Mouse (Mus musculus) T-helper 2 cell (primary cell): ENCODE measurements at regions not wholly inside any gene's neighbourhood (a gene's known extent, or its start where the extent isn't known, plus 50 kb on each side); places are given as distances from the start of the nearest gene placed in this dataset.
"Not testable (repeated sequence)": the region's sequence is repeated elsewhere in the genome, so short reads cannot be mapped to it uniquely, and the experiment has no call there.

Source experiments
- in situ Hi-C: fragments of 300-600 bp; cut with MboI, MseI; formaldehyde crosslinking; loops from one replicate; pipeline ENCODE4 v1.15.1; 2025; ENCODE audit warnings: high pct_unique_total_duplicates

DNA sequence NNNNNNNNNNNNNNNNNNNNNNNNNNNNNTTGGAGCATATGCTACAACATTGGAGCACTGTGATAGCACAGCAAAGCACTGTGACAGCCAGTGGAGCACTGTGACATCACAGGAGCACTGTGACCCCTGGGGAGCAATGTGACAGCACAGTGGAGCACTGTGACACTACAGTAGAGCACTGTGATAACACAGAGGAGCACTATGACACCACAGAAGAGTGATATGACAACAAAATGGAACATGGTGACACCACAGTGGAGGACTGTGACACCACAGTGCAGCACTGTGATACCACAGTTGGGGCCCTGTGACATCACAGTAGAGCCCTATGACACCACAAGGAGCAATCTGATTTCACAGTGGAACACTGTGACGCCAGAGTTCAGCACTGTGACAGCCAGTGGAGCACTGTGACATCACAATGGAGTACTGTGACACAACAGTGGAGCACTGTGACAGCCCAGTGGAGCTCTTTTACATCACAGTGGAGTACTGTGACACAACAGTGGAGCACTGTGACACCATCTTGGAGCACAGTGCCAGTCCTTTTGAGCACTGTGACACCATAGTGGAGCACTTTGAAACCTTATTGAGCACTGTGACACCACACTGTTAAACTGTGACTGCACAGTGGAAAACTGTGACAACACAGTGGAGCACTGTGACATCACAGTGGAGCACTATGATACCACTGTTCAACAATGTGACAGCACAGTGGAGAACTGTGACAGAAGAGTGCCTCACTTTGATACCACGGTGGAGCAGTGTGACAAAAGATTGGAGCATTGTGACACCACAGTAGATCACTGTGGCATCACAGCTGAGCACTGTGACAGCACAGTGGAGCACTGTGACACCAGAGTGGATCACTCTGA, 116.9 kb upstream of the Vmn1r2 start:
- in situ Hi-C loops = loop anchor here (5.0 to 10.0 kb wide), 2 partner anchors 37 to 75 kb away; no protein-coding TSS in a partner anchor

DNA sequence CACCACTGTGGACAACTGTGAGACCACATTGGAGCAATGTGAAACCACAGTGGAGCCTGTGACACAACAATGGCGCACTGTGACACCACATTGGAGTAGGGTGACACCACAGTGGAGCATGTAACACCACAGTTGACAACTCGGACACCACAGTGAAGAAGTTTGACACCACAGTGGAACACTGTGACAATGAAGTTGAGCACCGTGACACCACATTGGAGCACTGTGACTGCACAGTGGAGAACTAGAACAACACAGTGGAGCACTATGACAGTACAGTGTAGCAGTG, 116.3 kb upstream of the Vmn1r2 start:
- in situ Hi-C loops = loop anchor here (5.0 to 10.0 kb wide), 2 partner anchors 37 to 74 kb away; no protein-coding TSS in a partner anchor

DNA sequence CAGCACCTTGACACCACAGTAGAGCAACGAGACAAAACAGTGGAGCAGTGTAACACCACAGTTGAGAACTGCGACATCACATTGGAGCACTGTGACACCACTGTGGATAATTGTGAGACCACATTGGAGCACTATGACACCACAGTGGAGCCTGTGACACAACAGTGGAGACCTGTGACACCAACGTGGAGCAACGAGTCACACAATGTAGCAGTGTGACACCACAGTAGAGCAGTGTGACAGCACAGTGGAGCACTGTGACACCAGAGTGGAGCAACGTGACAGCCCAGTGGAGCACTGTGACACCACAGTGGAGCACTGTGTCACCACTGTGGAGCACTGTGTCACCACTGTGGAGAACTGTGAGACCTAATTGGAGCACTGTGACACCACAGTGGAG, 115.9 kb upstream of the Vmn1r2 start:
- in situ Hi-C loops = loop anchor here (5.0 to 10.0 kb wide), 2 partner anchors 36 to 74 kb away; no protein-coding TSS in a partner anchor

DNA sequence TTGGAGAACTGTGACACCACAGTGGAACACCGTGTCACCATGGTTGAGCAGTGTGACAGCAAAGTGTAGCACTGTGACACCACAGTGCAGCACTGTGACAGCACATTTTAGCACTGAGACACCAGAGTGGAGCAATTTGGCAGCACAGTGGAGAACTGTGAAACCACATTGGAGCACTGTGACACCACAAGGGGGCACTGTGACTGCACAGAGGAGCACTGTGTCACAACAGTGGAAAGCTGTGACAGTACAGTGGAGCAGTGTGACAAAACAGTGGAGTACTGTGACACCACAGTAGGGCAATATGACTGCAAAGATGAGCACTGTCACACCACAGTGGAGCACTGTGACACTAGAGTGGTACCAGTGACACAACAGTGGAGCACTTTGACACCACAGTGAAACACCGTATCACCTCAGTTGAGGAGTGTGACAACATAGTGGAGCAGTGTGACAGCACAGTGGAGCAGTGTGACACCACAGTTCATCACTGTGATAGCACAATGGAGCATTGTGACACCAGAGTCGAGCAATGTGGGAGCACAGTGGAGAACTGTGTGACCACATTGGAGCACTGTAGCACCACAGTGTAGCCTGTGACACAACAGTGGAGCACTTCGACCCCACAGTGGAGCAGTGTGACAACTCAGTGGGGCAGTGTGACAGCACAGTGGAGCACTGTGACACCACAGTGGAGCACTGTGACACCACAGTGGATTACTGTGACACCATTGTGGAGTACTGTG, 114.6 kb upstream of the Vmn1r2 start:
- in situ Hi-C loops = loop anchor here (5.0 to 10.0 kb wide), 2 partner anchors 35 to 72 kb away; no protein-coding TSS in a partner anchor

DNA sequence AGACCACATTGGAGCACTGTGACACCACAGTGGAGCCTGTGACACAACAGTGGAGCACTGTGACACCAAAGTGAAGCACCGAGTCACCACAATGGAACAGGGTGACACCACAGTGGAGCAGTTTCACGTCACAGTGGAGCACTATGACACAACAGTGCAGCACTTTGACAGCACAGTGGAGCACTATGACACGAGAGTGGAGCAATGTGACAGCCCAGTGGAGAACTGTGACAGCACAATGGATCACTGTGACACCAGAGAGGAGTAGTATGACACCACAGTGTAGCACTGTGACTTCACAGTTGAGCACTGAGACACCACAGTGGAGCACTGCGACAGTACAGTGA, 114.1 kb upstream of the Vmn1r2 start:
- in situ Hi-C loops = loop anchor here (5.0 to 10.0 kb wide), 2 partner anchors 34 to 72 kb away; no protein-coding TSS in a partner anchor

DNA sequence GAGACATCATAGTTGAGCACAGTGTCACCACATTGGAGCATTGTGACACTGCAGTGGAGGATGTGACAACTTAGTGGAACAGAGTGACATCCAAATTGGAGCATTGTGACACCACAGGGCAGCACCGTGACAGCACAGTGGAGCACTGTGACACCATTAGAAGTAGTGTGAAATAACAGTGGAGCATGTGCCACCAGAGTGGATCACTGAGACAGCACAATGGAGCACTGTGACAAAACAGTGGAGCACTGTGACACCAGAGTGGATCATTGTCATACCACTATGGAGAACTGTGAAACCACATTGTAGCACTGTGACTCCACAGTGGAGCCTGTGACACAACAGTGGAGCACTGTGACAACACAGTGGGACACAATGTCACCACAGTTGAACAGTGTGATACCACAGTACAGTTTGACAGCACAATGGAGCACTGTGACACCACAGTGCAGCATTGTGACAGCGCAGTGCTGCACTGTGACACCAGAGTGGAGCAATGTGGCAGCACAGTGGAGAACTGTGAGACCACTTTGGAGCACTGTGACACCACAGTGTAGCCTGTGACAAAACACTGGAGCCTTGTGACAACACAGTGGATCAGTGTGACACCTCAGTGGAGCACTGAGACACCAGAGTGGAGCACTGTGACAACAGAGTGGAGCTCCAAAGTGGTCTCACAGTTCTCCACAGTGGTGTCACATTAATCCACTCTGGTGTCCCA, 113.5 kb upstream of the Vmn1r2 start:
- in situ Hi-C loops = loop anchor here (5.0 to 10.0 kb wide), 2 partner anchors 34 to 71 kb away; no protein-coding TSS in a partner anchor

DNA sequence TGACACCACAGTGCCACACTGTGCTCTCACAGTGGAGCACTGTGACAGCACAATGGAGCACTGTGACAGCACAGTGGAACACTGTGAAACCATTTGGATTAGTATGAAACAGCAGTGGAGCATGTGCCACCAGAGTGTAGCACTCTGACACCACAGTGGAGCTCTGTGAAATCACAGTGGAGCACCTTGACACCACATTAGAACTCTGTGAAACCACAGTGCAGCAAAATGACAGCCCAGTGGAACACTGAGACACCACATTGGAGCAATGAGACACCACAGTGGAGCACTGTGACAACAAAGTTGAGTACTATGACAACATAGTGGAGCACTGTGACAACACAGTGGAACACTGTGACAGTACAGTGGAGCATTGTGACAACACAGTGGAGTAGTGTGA, 112.2 kb upstream of the Vmn1r2 start:
- in situ Hi-C loops = loop anchor here (5.0 to 10.0 kb wide), 2 partner anchors 32 to 70 kb away; no protein-coding TSS in a partner anchor

DNA sequence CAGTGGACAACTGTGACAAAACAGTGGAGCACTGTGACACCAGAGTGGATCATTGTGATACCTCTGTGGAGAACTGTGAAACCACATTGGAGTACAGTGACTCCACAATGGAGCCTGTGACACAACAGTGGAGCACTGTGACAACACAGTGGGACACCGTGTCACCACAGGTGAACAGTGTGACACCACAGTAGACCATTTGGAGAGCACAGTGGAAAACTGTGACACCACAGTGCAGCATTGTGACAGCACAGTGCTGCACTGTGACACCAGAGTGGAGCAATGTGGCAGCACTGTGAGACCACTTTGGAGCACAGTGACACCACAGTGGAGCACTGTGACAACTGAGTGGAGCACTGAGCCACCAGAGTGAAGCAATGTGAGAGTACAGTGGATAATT, 111.7 kb upstream of the Vmn1r2 start:
- in situ Hi-C loops = loop anchor here (10.0 kb wide), 1 partner anchor 69 kb away; no protein-coding TSS in a partner anchor

DNA sequence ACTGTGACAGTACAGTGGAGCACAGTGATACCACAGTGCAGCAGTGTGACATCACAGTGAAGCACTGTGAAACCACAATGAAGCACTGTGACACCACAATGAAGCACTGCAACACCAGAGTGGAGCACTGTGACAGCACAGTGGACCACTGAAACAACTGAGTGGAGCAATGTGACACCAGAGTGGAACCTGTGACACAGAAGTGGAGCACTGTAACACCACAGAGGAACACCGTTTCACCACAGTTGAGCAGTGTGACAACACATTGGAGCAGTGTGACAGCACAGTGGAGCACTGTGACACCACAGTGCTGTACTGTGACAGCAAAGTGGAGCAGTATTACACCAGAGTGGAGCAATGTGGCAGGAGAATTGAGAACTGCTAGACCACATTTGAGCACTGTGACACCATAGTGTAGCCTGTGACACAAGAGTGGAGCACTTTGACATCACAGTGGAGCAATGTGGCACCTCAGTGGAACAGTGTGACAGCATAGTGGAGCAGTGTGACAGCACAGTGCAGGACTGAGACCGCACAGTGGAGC, 107.5 kb upstream of the Vmn1r2 start:
- in situ Hi-C loops = loop anchor here (10.0 kb wide), 1 partner anchor 65 kb away; no protein-coding TSS in a partner anchor

DNA sequence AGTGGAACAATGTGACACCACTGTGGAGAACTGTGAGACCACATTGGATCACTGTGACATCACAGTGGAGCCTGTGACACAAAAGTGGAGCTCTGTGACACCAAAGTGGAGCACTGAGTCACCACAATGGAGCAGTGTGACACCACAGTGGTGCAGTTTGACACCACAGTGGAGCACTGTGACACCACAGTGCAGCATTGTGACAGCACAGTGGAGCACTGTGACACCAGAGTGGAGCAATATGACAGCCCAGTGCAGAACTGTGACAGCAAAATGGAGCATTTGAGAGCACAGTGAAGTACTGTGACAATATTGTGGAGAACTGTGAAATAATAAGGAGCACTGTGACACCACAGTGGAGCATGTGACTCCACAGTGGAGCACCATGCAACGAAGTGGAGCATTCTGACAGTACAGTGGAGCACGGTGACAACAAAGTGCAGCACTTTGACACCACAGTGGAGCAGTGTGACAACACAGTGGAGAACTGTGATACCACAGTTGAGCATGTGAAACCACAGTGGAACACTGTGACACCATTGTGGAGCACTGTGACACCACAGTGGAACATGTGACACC, 105.0 kb upstream of the Vmn1r2 start:
- in situ Hi-C loops = no loop called here

DNA sequence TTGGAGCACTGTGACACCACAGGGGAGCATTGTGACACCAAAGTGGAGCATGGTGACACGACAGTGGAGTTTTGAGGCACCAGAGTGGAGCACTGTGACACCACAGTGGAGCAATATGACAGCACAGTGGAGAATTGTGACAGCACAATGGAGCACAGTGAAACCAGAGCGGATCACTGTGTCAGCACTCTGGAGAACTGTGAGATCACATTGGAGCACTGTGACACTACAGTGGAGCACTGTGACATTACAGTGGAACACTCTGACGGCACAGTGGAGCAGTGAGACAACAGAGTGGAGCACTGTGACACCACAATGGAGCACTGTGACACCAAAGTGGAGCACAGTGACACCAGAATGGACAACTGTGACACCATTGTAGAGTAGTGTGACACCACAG, 103.2 kb upstream of the Vmn1r2 start:
- in situ Hi-C loops = no loop called here

DNA sequence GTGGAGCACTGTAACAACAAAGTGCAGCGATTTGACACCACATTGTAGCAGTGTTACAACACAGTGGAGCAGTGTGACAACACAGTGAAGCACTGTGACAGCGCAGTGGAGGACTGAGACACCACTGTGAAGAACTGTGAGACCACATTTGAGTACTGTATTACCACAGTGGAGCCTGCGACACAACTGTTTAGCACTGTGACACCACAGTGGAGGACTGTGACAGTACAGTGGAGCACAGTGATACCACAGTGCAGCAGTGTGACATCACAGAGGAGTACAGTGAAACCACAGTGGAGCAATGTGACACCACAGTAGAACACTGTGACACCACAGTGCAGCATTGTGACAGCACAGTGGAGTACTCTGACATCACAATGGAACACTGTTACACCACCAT, 102.5 kb upstream of the Vmn1r2 start:
- in situ Hi-C loops = no loop called here

DNA sequence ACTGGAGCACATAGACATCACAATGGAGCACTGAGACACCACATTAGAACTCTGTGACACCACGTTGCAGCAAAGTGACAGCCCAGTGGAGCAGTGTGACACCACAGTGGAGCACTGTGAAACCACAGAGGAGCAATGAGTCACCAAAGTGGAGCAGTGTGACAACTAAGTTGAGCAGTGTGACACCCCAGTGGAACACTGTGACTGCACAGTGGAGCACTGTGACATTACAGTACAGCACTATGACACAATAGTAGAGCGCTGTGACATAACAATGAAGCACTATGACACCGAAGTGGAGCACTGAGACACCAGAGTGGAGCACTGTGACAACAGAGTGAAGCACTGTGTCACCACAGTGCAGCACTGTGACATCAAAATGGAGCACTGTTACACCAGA, 101.8 kb upstream of the Vmn1r2 start:
- in situ Hi-C loops = not testable (repeated sequence)

DNA sequence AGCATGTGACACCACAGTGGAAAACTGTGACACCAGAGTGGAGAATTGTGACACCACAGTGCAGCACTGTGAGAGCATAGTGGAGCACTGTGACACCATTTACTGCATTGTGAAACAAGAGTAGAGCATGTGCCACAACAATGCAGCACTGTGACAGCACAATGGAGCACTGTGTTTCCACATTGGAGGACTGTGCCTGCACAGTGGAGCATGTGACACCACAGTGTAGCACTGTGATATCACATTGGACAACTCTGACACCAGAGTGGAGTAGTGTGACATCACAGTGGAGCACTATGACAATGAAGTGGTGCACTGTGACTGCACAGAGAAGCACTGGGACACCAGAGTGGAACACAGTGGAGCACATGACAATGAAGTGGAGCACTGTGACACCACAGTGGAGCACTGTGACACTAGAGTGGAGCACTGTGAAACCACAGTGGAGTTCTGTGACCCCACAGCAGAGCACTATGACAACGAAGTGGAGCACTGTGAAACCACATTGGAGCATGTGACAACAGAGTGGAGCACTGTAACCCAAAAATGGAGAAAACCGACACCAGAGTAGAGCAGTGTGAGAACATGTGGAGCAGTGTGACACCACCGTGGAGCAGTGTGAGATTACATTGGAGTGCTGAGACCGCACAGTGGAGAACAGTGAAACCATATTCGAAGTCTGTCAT, 100.9 kb upstream of the Vmn1r2 start:
- in situ Hi-C loops = no loop called here

DNA sequence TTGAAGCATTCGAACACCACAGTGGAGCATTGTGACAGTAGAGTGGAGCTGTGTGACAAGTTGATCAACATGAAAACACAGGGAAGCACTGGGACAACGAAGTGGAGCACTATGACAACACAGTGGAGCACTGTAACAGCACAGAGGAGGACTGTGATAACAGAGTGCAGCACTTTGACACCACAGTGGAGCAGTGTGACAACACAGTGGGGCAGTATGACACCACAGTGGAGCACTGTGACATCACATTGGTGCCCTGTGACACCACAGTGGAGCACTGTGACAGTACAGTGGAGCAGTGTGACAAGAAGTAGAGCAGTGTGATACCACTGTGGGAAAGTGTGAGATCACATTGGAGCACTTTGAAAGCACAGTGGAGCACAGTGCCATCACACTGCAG, 99.9 kb upstream of the Vmn1r2 start:
- in situ Hi-C loops = no loop called here

DNA sequence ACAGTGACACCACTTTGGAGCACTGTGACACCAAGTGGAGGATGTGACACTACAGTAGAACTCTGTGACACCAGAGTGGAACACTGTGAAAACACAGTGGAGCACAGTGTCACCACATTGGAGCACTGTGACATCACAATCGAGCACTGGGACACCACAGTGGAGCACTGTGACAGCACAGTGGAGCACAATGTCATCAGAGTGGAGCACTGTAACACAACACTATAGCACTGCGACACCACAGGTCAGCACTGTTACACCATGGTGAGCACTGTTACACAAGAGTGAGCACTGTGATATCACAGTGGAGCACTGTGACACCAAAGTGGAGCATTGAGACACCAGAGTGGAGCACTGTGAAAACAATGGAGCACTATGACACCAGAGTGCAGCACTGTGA, 99.5 kb upstream of the Vmn1r2 start:
- in situ Hi-C loops = no loop called here

DNA sequence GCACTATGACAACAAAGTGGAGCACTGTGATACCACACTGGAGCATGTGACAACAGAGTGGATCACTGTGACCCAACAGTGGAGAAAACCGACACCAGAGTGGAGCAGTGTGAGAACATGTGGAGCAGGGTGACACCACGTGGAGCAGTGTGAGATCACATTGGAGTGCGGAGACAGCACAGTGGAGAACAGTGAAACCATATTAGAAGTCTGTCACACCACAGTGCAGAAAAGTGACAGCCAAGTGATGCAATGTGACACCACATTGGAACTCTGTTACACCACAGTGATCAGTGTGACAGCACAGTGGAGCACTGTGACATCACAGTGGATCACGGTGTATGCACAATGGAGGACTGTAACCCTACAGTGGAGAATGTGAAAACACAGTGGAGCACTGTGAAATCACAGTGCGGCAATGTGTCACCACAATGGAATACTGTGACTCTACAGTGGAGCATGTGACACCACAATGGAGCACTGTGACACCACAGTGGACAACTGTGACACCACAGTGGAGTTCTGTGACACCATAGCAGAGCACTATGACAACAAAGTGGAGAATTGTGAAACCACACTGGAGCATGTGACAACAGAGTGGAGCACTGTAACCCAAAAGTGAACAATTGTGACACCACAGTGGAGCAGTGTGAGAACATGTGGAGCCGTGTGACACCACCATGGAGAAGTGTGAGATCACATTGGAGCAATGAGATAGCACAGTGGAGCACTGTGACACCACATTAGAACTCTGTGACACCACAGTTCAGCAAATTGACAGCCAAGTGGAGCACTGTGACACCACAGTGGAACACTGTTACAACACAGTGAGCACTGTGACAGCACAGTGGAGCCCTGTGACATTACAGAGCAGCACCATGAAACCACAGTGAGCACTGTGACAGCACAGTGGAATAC, 98.6 kb upstream of the Vmn1r2 start:
- in situ Hi-C loops = no loop called here

DNA sequence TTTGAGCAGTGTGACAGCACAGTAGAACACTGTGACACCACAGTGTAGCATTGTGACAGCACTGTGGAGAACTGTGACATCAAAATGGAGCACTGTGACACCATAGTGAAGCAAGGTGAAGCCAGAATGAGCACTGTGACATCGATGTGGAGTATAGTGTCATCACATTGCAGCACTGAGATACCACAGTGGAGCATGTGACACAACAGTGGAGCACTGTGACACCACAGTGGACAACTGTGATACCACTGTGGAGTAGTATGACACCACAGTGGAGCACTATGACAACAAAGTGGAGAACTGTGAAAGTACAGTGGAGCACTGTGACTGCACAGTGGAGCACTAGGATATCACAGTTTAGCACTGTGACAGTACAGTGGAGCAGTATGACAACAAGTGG, 97.8 kb upstream of the Vmn1r2 start:
- in situ Hi-C loops = no loop called here

DNA sequence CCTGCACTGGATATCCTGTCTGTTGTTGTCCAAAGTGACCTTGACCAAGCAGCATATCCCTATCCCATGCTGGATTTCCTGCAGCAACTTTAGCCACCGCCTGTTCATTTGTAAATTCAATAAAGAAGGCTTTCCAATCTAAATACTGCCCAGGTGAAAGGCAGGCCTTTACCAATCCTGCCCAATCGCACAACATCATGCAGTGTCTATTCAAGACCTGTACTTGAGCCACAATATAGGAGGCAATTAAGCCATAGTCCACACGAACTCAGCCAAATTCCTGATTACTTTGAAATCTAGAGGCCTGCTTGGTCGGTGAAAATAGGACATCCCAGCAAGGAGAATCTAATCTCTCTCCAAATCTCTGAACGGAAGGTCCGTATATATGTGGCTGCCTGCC, 95.8 kb upstream of the Vmn1r2 start:
- in situ Hi-C loops = not testable (repeated sequence)

DNA sequence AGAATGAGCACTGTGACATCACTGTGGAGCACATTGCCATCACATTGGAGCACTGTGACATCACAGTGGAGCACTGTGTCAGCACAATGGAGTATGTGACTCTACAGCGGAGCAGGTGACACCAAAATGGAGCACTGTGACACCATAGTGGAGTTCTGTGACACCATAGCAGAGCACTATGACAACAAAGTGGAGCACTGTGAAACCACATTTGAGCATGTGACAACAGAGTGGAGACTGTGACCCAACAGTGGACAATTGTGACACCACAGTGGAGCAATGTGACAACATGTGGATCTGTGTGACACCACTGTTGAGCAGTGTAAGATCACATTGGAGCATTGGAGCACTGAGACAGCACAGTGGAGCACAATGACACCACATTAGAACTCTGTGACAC, 87.2 kb upstream of the Vmn1r2 start:
- in situ Hi-C loops = loop anchor here (5.0 kb wide), 3 partner anchors 48 to 292 kb away; no protein-coding TSS in a partner anchor
